ENCODE assay signal across 9 mouse cellular contexts in the genomic region with DNA sequence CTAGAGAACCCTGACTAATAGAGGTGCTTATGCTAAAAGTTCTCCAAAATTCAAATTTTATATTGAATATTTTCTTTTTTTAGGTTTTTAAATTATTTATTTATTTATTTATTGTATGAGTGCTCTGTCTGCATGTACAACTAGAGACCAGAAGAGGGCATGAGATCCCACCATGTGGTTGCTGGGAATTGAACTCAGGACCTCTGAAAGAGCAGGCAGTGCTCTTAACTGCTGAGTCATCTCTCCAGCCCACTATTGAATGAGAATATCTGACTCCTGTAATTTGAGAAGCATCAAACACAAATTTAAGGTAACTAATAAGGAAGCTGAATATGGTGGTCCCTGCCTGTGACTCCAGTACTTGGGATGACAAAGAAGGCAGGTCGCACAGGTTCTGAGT. TPM values are rescaled to one million over a fixed set of nuclear protein-coding genes. Genes with fewer than 3 reads are reported as not detected.
A peak's percentile ranks its signal among the peaks of the same experiment; 100 is the strongest.
DNase-seq lines count a peak whose midpoint lies in the region; ATAC-seq and TF ChIP-seq lines count a peak whose summit lies in the region.
"Had no signal": no experiment of that assay in that cellular context is flagged by ENCODE, and none has a peak within 500 bp of the region (broad histone marks: within the 10 kb centered on the region; RNA-seq: fewer than 3 reads in every experiment).

No protein-coding gene starts in this region.

- H3K27me3 ChIP-seq in intestine, postnatal 0 days (replicated peaks; ENCODE audit: control insufficient read depth, insufficient read depth, low read length), result no peaks in the 10 kb centered on the region
- no peaks in the 10 kb centered on the region for H3K27me3 ChIP-seq in intestine, embryonic 16.5 days (replicated peaks; ENCODE audit: control insufficient read depth, insufficient read depth, low read length)
- H3K27me3 ChIP-seq in midbrain, embryonic 11.5 days (ENCODE audit: control insufficient read depth, insufficient read depth, low read length), result no peaks in the 10 kb centered on the region

- 97% methylated on average over 1 of the region's 1 CpGs for WGBS in intestine, postnatal 0 days
- WGBS in intestine, embryonic 16.5 days, result 82% methylated on average over 1 of the region's 1 CpGs
- 88% methylated on average over 1 of the region's 1 CpGs for WGBS in midbrain, embryonic 11.5 days

- no peaks in the 10 kb centered on the region for H3K36me3 ChIP-seq in intestine, postnatal 0 days (ENCODE audit: control insufficient read depth, insufficient read depth)
- no peaks in the 10 kb centered on the region for H3K36me3 ChIP-seq in intestine, embryonic 16.5 days (ENCODE audit: control insufficient read depth, insufficient read depth, low read length)
- no peaks in the 10 kb centered on the region for H3K36me3 ChIP-seq in midbrain, embryonic 11.5 days (ENCODE audit: control insufficient read depth, insufficient read depth, low read length)

- H3K9me3 ChIP-seq in intestine, postnatal 0 days (ENCODE audit: control insufficient read depth), result no peaks in the 10 kb centered on the region
- H3K9me3 ChIP-seq in intestine, embryonic 16.5 days (ENCODE audit: control insufficient read depth, low read length), result no peaks in the 10 kb centered on the region
- no peaks in the 10 kb centered on the region for H3K9me3 ChIP-seq in midbrain, embryonic 11.5 days (ENCODE audit: control insufficient read depth, low read length)

- ATAC-seq in intestine, postnatal 0 days, result no peak
- ATAC-seq in intestine, embryonic 16.5 days, result no peak
- ATAC-seq in midbrain, embryonic 11.5 days (ENCODE audit: low FRiP score), result no peak

- H3K9ac ChIP-seq in intestine, postnatal 0 days (ENCODE audit: low read depth, low read length), result no peak overlapping the region
- H3K9ac ChIP-seq in intestine, embryonic 16.5 days (ENCODE audit: low read depth, low read length), result no peak overlapping the region
- H3K9ac ChIP-seq in midbrain, embryonic 11.5 days (ENCODE audit: low read length), result no peak overlapping the region

- H3K4me1 ChIP-seq in intestine, postnatal 0 days (replicated peaks; ENCODE audit: control insufficient read depth, insufficient read depth, low read length), result no peaks in the 10 kb centered on the region
- no peaks in the 10 kb centered on the region for H3K4me1 ChIP-seq in intestine, embryonic 16.5 days (ENCODE audit: control insufficient read depth, insufficient read depth, low read length)
- H3K4me1 ChIP-seq in midbrain, embryonic 11.5 days (ENCODE audit: control insufficient read depth, insufficient read depth, low read length), result no peaks in the 10 kb centered on the region

- DNase-seq in CD4-positive helper T cell, adult 2 months (ENCODE audit: low read depth, low spot score), result peak; percentile 19
- peak; percentile 74 for DNase-seq in R1 (ENCODE audit: low read depth, low spot score)
- DNase-seq in lung, postnatal 36 days, result peak; percentile 26
- no peak for DNase-seq in testis, postnatal 10 days (ENCODE audit: low spot score)
- no peak for DNase-seq in midbrain, embryonic 11.5 days (ENCODE audit: low spot score, missing footprints)
- DNase-seq in yolk sac, embryonic 10.5 days (ENCODE audit: low spot score), result no peak

- no peak overlapping the region for H3K4me2 ChIP-seq in intestine, postnatal 0 days (replicated peaks; ENCODE audit: low read depth)
- no peak overlapping the region for H3K4me2 ChIP-seq in intestine, embryonic 16.5 days (ENCODE audit: low read depth, low read length)
- H3K4me2 ChIP-seq in midbrain, embryonic 11.5 days, result no peak overlapping the region

- peak; percentile 56 for TF ChIP-seq CTCF in intestine, postnatal 0 days (IDR thresholded peaks at IDR 0.05; ENCODE audit: low read depth)

- no peak overlapping the region for H3K4me3 ChIP-seq in intestine, postnatal 0 days (ENCODE audit: low read depth, low read length)
- no peak overlapping the region for H3K4me3 ChIP-seq in intestine, embryonic 16.5 days (ENCODE audit: low read length)
- H3K4me3 ChIP-seq in midbrain, embryonic 11.5 days (ENCODE audit: low read depth, low read length), result no peak overlapping the region
- H3K4me3 ChIP-seq: erythroblast, embryonic 14.5 days had no signal

- H3K27ac ChIP-seq in intestine, postnatal 0 days (ENCODE audit: low read depth, low read length), result no peak overlapping the region
- no peak overlapping the region for H3K27ac ChIP-seq in intestine, embryonic 16.5 days (ENCODE audit: low read length)
- H3K27ac ChIP-seq in midbrain, embryonic 11.5 days (ENCODE audit: low read depth, low read length), result no peak overlapping the region

RNA-seq across cellular contexts. Expression of a gene that starts 20.9 kb away (rescaled TPM):
- 8.7 and 11.5 TPM in 2 replicates for polyA plus RNA-seq in intestine, postnatal 0 days (2015; fragmentation: Nextera tagmentation; extraction: Ambion mirVana)
- 24.0 and 24.9 TPM in 2 replicates for polyA plus RNA-seq in intestine, embryonic 16.5 days (2015; fragmentation: Nextera tagmentation; extraction: Ambion mirVana)
- polyA plus RNA-seq in midbrain, embryonic 11.5 days (2014; fragmentation: Nextera tagmentation; extraction: Ambion mirVana), result 90.6 and 96.8 TPM in 2 replicates

RNA-seq across cellular contexts. Expression of a gene that starts 46.3 kb away (rescaled TPM):
- 38.0 and 41.4 TPM in 2 replicates for polyA plus RNA-seq in intestine, postnatal 0 days (2015; fragmentation: Nextera tagmentation; extraction: Ambion mirVana)
- 74.1 and 81.6 TPM in 2 replicates for polyA plus RNA-seq in intestine, embryonic 16.5 days (2015; fragmentation: Nextera tagmentation; extraction: Ambion mirVana)
- 104 and 107 TPM in 2 replicates for polyA plus RNA-seq in midbrain, embryonic 11.5 days (2014; fragmentation: Nextera tagmentation; extraction: Ambion mirVana)

RNA-seq across cellular contexts. Expression of a gene that starts 56.4 kb away (rescaled TPM):
- polyA plus RNA-seq in intestine, postnatal 0 days (2015; fragmentation: Nextera tagmentation; extraction: Ambion mirVana), result 138 TPM in 2 replicates
- 215 and 239 TPM in 2 replicates for polyA plus RNA-seq in intestine, embryonic 16.5 days (2015; fragmentation: Nextera tagmentation; extraction: Ambion mirVana)
- 445 and 473 TPM in 2 replicates for polyA plus RNA-seq in midbrain, embryonic 11.5 days (2014; fragmentation: Nextera tagmentation; extraction: Ambion mirVana)

Comparison
In these comparisons a context has a peak if more than half of its experiments do, and no peak if none do; other contexts are left out.
1. DNase-seq: peak in CD4-positive helper T cell, adult 2 months (single experiment), R1 (single experiment) and lung, postnatal 36 days (single experiment); none in testis, postnatal 10 days (single experiment), midbrain, embryonic 11.5 days (single experiment) and yolk sac, embryonic 10.5 days (single experiment).